Mouse (Mus musculus): ENCODE results near the gene Tnip1.

DNA sequence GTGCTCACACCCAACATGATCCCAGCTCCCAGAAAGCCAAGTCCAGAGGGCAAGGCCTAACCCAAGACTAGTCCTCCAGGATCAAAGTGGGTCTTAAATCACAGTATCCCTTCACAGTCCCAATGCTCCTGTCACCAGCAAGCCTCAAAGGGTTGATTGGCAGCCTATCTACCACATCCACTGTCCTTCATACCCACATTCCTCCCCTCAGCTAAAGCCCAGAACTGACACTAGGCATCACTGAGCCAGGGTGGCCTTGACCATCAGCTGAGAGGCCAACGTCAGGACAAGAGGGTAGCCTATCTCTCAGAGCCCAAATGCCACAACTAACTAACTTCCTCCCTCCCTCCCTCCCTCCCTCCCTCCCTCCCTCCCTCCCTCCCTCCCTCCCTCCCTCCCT is 13.0 kb downstream of the Tnip1 start:
- TF ChIP-seq POLR2A (IDR thresholded peaks at IDR 0.05; ENCODE audit: low read depth, low read length) (no peak), USF1 (IDR thresholded peaks at IDR 0.05; ENCODE audit: low read depth, low read length) (no peak), MEF2A (IDR thresholded peaks at IDR 0.05; ENCODE audit: borderline replicate concordance, low read depth, low read length) (no peak), CTCF (conservative IDR thresholded peaks at IDR 0.05 in 1 of 2, IDR thresholded peaks at IDR 0.05 in 1 of 2; ENCODE audit: low read depth in 2 of 2, low read length in 2 of 2) (no peak), ZKSCAN1 (IDR thresholded peaks at IDR 0.05; ENCODE audit: borderline replicate concordance, low read depth, low read length) (no peak), ZC3H11A (IDR thresholded peaks at IDR 0.05; ENCODE audit: low read depth, low read length) (no peak), MAX (IDR thresholded peaks at IDR 0.05; ENCODE audit: low read length) (no peak), MAZ (IDR thresholded peaks at IDR 0.05; ENCODE audit: low read depth, low read length) (no peak)
